Mouse (Mus musculus) stomach, embryonic 16.5 days (tissue): Measurements from ENCODE around the gene Arhgap1. TPM values are rescaled to one million over a fixed set of nuclear protein-coding genes. Genes with fewer than 3 reads are reported as not detected.

Source experiments
- ATAC-seq: fragments of 200-750 bp; cut with Nextera tagmentation; 2 replicates; pipeline ENCODE4 v1.8.0; 2017; ENCODE audit warnings: moderate number of reproducible peaks, moderate TSS enrichment; ENCODE audit not compliant: insufficient read depth, low FRiP score
- H3K27ac ChIP-seq: fragments of 300-500 bp; sonication (generic); 2 replicates; pipeline ENCODE4 v1.5.1; 2014; ENCODE audit warnings: low read length
- H3K27me3 ChIP-seq: fragments of 300-500 bp; sonication (generic); 2 replicates; pipeline ENCODE4 v1.6.1; 2014; ENCODE audit warnings: low read length, control low read depth, mixed read lengths; ENCODE audit not compliant: control insufficient read depth, insufficient read depth
- H3K36me3 ChIP-seq: fragments of 300-500 bp; sonication (generic); 2 replicates; pipeline ENCODE4 v1.6.1; 2014; ENCODE audit warnings: low read length; ENCODE audit not compliant: control insufficient read depth, insufficient read depth
- H3K4me1 ChIP-seq: fragments of 300-500 bp; sonication (generic); 2 replicates; pipeline ENCODE4 v1.6.1; 2014; ENCODE audit warnings: low read length, control low read depth, mixed read lengths; ENCODE audit not compliant: control insufficient read depth, insufficient read depth
- H3K4me2 ChIP-seq: fragments of 300-500 bp; sonication (generic); 2 replicates; pipeline ENCODE4 v1.6.1; 2014; ENCODE audit warnings: low read depth, low read length, mixed read lengths
- H3K4me3 ChIP-seq: fragments of 300-500 bp; sonication (generic); replicated peaks from 2 replicates; pipeline ENCODE4 v1.5.1; 2014; ENCODE audit warnings: mild to moderate bottlenecking, low read length
- H3K9ac ChIP-seq: fragments of 300-500 bp; sonication (generic); 2 replicates; pipeline ENCODE4 v1.6.1; 2014; ENCODE audit warnings: low read length
- H3K9me3 ChIP-seq: fragments of 300-500 bp; sonication (generic); replicated peaks from 2 replicates; pipeline ENCODE4 v1.6.1; 2016; ENCODE audit warnings: low read length, control low read depth; ENCODE audit not compliant: control insufficient read depth
- WGBS: fragments of 180-500 bp; shearing (Covaris S2); extraction: QIAGEN DNeasy Blood & Tissue Kit; methylation state at CpG from one replicate; pipeline ENCODE4 v1.1.7; 2014; 5-methylcytosine and 5-hydroxymethylcytosine counted together
- polyA plus RNA-seq: library from polyadenylated mRNA; unstranded; fragments of >200 nt; fragmentation: Nextera tagmentation; extraction: Ambion mirVana; gene quantifications from 2 replicates; pipeline ENCODE4 v1.2.1, GENCODE M21; 2015

Arhgap1 gene
- polyA plus RNA-seq, 1 experiment from 2014 or later = 144 TPM

DNA sequence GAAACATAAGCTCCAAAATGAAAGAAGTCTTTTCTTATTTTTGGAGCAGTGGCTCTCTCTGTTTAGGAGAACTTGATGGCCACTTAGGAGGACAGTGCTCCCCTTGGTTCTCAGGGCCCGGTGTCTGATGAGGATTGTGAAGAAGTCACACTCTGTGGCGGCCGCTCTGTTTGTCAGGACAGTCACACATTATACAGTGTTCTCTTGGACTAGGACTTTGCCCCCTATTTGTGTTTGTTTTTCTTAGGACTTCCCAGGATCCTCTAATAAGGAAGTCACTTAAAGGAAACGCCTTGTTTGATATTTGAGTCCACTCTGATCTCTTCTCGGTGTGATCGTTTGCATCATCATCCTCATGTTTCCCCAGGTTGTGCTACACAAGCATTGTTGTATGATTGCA, 68.6 kb downstream of the Arhgap1 start:
- Histone ChIP-seq H3K27me3 (no peaks in the 10 kb centered on the region), H3K9me3 (no peaks in the 10 kb centered on the region), H3K36me3 (peaks cover 6% of the 10 kb centered on the region; the same call in 1 of the 2 replicates), H3K4me1 (0 out of 2 replicates have a peak, but pooled peaks cover 2% of the 10 kb centered on the region), H3K27ac (no peak overlapping the region), H3K4me2 (no peak overlapping the region), H3K4me3 (no peak overlapping the region), H3K9ac (no peak overlapping the region)
- 77% methylated on average over 6 of the region's 6 CpGs for WGBS
- no peak for ATAC-seq

Other genes starting within 250 kb of the Arhgap1 start
- gene 1110051M20Rik, start 205.2 kb upstream of the Arhgap1 start, polyA plus RNA-seq = 42.3 and 45.1 TPM in 2 replicates
- 5.4 and 5.6 TPM in 2 replicates for gene Lrp4, start 192.3 kb upstream of the Arhgap1 start, polyA plus RNA-seq
- 54.3 and 64.1 TPM in 2 replicates for gene Ckap5, start 123.1 kb upstream of the Arhgap1 start, polyA plus RNA-seq
- 14.2 and 17.4 TPM in 2 replicates for gene F2, start 13.4 kb upstream of the Arhgap1 start, polyA plus RNA-seq
- gene Zfp408, start 69 bp upstream of the Arhgap1 start, polyA plus RNA-seq = 10.3 and 11.3 TPM in 2 replicates
- 27.6 and 29.6 TPM in 2 replicates for gene Atg13, start 60.7 kb downstream of the Arhgap1 start, polyA plus RNA-seq
- gene Harbi1, start 61.0 kb downstream of the Arhgap1 start, polyA plus RNA-seq = 20.6 and 21.2 TPM in 2 replicates
- gene Ambra1, start 80.3 kb downstream of the Arhgap1 start, polyA plus RNA-seq = 15.0 and 15.8 TPM in 2 replicates